Mouse (Mus musculus) thymus, adult 2 months (tissue): ENCODE measurements around the gene Rpl5. TPM values are rescaled to one million over a fixed set of nuclear protein-coding genes. Genes with fewer than 3 reads are reported as not detected.

Source experiments
- DNase-seq: peaks from one replicate; pipeline ENCODE4 v3.0.0; 2021
- H3K27ac ChIP-seq: fragments of 200-500 bp; 2 replicates; pipeline ENCODE4 v1.5.1; 2012; ENCODE audit warnings: low read length, control low read depth; ENCODE audit not compliant: control insufficient read depth, insufficient read depth
- H3K27me3 ChIP-seq: fragments of 200-500 bp; 2 replicates; pipeline ENCODE4 v1.6.1; 2012; ENCODE audit warnings: mild to moderate bottlenecking, low read length, moderate library complexity, mixed read lengths; ENCODE audit not compliant: control insufficient read depth, insufficient read depth
- H3K36me3 ChIP-seq: fragments of 200-500 bp; 2 replicates; pipeline ENCODE4 v1.6.1; 2012; ENCODE audit warnings: mild to moderate bottlenecking, low read length, moderate library complexity; ENCODE audit not compliant: control insufficient read depth, insufficient read depth
- H3K4me1 ChIP-seq: fragments of 200-500 bp; replicated peaks from 2 replicates; pipeline ENCODE4 v1.6.1; 2012; ENCODE audit warnings: low read length; ENCODE audit not compliant: control insufficient read depth, insufficient read depth
- H3K4me3 ChIP-seq: fragments of 200-500 bp; 2 replicates; pipeline ENCODE4 v1.5.1; 2012; ENCODE audit warnings: mild to moderate bottlenecking, low read length, control low read depth, moderate library complexity; ENCODE audit not compliant: control insufficient read depth, insufficient read depth
- CTCF ChIP-seq: fragments of 200-500 bp; IDR thresholded peaks from 2 replicates; pipeline ENCODE4 v1.5.1; 2012; ENCODE audit warnings: mild to moderate bottlenecking, control low read depth, low read length, moderate library complexity, borderline replicate concordance; ENCODE audit not compliant: control insufficient read depth, poor library complexity, insufficient read depth; ENCODE audit errors: extremely low read depth
- POLR2A ChIP-seq: fragments of 200-500 bp; IDR thresholded peaks from 2 replicates; pipeline ENCODE4 v1.6.1; 2012; ENCODE audit warnings: mild to moderate bottlenecking, low read length, control low read depth, moderate library complexity; ENCODE audit not compliant: control insufficient read depth, poor library complexity, insufficient read depth; ENCODE audit errors: extremely low read depth
- WGBS: fragments of 180-500 bp; shearing (Covaris S2); methylation state at CpG from one replicate; pipeline ENCODE4 v1.1.7; 2018; 5-methylcytosine and 5-hydroxymethylcytosine counted together
- polyA plus RNA-seq: library from polyadenylated mRNA; depleted of rRNA; stranded (reverse); fragments of >200 nt; gene quantifications from 2 replicates; pipeline ENCODE4 v1.2.3, GENCODE M21; 2012

Rpl5 gene
- polyA plus RNA-seq, 1 experiment, result 55.8 TPM

- H3K36me3 ChIP-seq, result no peaks in the 10 kb centered on the region
- H3K27me3 ChIP-seq, result no peaks in the 10 kb centered on the region
- no peak overlapping the region for H3K27ac ChIP-seq
- no peaks in the 10 kb centered on the region for H3K4me1 ChIP-seq
- H3K4me3 ChIP-seq, result no peak overlapping the region
- 95% methylated on average over 7 of the region's 7 CpGs for WGBS
- DNase-seq, result no peak
- TF ChIP-seq CTCF, result no peak
- no peak for TF ChIP-seq POLR2A
These were observed 5.6 kb upstream of the Rpl5 start for GRCm38 (mm10) chr5:107894676-107895075.

GRCm38 (mm10) chr5:107896265-107896664, 4.0 kb upstream of the Rpl5 start:
- Histone ChIP-seq H3K36me3 (no peaks in the 10 kb centered on the region), H3K4me3 (no peak overlapping the region), H3K4me1 (no peaks in the 10 kb centered on the region), H3K27ac (no peak overlapping the region), H3K27me3 (no peaks in the 10 kb centered on the region)
- TF ChIP-seq CTCF, result no peak
- no peak for TF ChIP-seq POLR2A
- 92% methylated on average over 1 of the region's 1 CpGs for WGBS
- DNase-seq, result no peak

GRCm38 (mm10) chr5:107901014-107901615, 813 bp downstream of the Rpl5 start:
- H3K4me3 ChIP-seq, result peak overlapping the region; percentile 91
- no peak for DNase-seq
- peaks cover 39% of the 10 kb centered on the region for H3K36me3 ChIP-seq
- no peaks in the 10 kb centered on the region for H3K27me3 ChIP-seq
- TF ChIP-seq POLR2A (no peak), CTCF (no peak)
- H3K4me1 ChIP-seq, result no peaks in the 10 kb centered on the region
- WGBS, result under 1% methylated on average over 23 of the region's 23 CpGs
- H3K27ac ChIP-seq, result peak overlapping the region; percentile 32; the same call in 1 of the 2 replicates

DNA sequence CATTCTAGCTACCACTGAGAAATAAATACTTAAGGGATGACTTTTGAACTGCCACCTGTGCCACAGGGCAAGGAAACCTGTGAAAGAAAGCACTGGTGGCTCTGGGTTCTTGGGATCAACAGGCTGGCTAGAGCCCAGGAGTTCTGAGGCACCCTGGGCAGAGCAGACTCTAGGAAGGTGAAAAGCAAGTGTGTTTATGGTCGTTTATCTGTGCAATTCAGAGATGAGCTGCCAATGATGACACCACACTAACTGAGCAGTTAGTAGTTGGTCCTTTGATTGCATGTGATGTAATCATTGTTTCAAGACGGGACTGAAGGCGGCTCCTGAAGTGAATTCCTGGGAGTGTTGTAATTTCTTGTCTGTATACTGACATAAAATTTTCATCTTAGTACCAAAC, 4.0 kb downstream of the Rpl5 start:
- Histone ChIP-seq H3K27me3 (no peaks in the 10 kb centered on the region), H3K4me3 (no peak overlapping the region), H3K36me3 (peaks cover 70% of the 10 kb centered on the region), H3K27ac (no peak overlapping the region), H3K4me1 (no peaks in the 10 kb centered on the region)
- TF ChIP-seq CTCF (no peak), POLR2A (no peak)
- DNase-seq, result no peak
- 85% methylated on average over 3 of the region's 3 CpGs for WGBS

GRCm38 (mm10) chr5:107908514-107909110, 8.3 kb downstream of the Rpl5 start:
- H3K36me3 ChIP-seq, result peaks cover 63% of the 10 kb centered on the region

DNA sequence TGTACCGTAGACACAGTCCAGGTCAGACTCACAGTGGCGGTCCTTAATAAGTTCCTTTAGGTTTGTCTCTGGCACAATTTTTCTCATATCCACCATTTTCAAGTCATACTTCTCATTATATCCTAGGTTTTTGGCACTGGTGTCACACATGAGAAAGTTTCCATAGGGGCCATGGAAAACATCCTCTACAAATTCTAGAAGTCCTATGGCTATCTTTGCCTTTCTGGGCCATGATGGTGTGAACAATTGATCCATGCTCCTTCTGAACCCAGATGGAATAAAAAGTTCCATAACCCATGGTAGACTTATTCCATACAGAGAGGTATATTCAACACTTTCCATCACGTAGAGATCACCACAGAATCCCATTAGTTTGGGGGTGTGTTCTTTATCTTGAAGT, 9.4 kb downstream of the Rpl5 start:
- no peak for DNase-seq
- Histone ChIP-seq H3K4me1 (no peaks in the 10 kb centered on the region), H3K27ac (no peak overlapping the region), H3K36me3 (peaks cover 53% of the 10 kb centered on the region), H3K4me3 (no peak overlapping the region), H3K27me3 (no peaks in the 10 kb centered on the region)
- TF ChIP-seq CTCF (no peak), POLR2A (no peak)
- 98% methylated on average over 3 of the region's 3 CpGs for WGBS

More at GRCm38 (mm10) chr5:107908514-107909110, 8.3 kb downstream of the Rpl5 start:
- no peak for DNase-seq
- H3K4me3 ChIP-seq, result no peak overlapping the region
- no peaks in the 10 kb centered on the region for H3K4me1 ChIP-seq
- H3K27me3 ChIP-seq, result no peaks in the 10 kb centered on the region
- no peak overlapping the region for H3K27ac ChIP-seq
- TF ChIP-seq CTCF, result no peak
- no peak for TF ChIP-seq POLR2A
- WGBS, result 95% methylated on average over 2 of the region's 2 CpGs
